Mouse (Mus musculus) megakaryocyte, embryonic 14.5 days (primary cell): ENCODE measurements around the gene Mad1l1.

Experiments
- FLI1 ChIP-seq: IDR thresholded peaks from 2 replicates; pipeline ENCODE4 v1.6.1; 2012; ENCODE audit warnings: low read length, inconsistent platforms, mixed read lengths
- GATA1 ChIP-seq: IDR thresholded peaks from 3 replicates; pipeline ENCODE4 v1.6.1; 2012; ENCODE audit warnings: mixed read lengths, low read length, inconsistent platforms, borderline replicate concordance

DNA sequence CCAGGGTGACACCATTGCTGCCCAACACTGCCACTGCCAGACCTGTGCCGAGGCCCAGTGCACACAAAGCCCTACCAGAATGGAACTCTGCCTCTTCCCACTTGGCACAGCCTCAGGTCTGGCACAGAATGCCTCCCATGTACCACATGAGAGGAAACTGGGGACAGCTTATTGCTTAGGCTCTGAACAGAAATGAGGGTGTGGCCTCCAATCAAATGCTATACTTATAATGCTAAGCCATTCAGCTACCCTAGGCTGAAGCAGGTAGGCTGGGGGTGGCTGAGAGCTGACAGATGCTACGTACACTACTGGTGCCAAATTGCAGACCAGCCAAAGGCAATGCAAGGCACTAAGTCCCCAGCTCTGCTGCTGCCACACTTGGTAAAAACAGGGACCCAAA lies 69.4 kb downstream of the Mad1l1 start:
- TF ChIP-seq GATA1 (no peak), FLI1 (no peak)
